In the genomic region with DNA sequence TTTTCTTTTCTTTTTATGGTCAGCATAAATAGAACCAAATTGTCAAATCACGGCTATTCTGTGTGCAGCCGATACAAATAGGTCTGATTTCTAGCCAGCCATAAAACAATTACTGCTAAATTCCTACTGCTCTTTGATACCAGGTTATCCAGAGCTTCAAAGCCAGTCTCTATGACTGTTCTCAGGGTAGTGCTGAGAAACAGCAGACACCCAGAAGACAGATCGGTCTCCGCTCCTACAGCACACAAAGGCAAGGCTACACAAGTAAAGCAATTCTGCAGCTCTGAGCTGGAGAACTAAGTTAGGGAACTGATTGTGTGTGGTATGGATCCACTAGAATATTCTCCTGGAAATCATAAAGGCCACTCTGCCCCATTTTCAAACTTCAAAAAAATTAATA, we compare ENCODE assay signal across 22 mouse cellular contexts. TPM values are rescaled to one million over a fixed set of nuclear protein-coding genes. Genes with fewer than 3 reads are reported as not detected.
DNase-seq lines count a peak whose midpoint lies in the region; ATAC-seq lines count a peak whose summit lies in the region.
"Had no signal": no experiment of that assay in that cellular context is flagged by ENCODE, and none has a peak within 500 bp of the region (broad histone marks: within the 10 kb centered on the region; RNA-seq: fewer than 3 reads in every experiment).

No protein-coding gene starts in this region.

- H3K27me3 ChIP-seq in heart, embryonic 15.5 days, result no peaks in the 10 kb centered on the region
- no peaks in the 10 kb centered on the region for H3K27me3 ChIP-seq in limb, embryonic 10.5 days (ENCODE audit: low read depth, poor library complexity, severe bottlenecking)
- H3K27me3 ChIP-seq: CH12.LX; embryonic facial prominence, embryonic 15.5 days; forebrain, embryonic 15.5 days; hindbrain, embryonic 15.5 days; liver, embryonic 12.5 days; lung, embryonic 15.5 days; stomach, embryonic 15.5 days had no signal

- intact Hi-C loops in heart, postnatal 14 days (cut with DNase I), result no loop called here

- H3K9me3 ChIP-seq in heart, embryonic 15.5 days (replicated peaks), result no peaks in the 10 kb centered on the region
- H3K9me3 ChIP-seq in limb, embryonic 10.5 days (replicated peaks), result no peaks in the 10 kb centered on the region
- H3K9me3 ChIP-seq: embryonic facial prominence, embryonic 15.5 days; forebrain, embryonic 15.5 days; hindbrain, embryonic 15.5 days; liver, embryonic 12.5 days; lung, embryonic 15.5 days; stomach, embryonic 15.5 days had no signal

- no peak overlapping the region for H3K9ac ChIP-seq in heart, embryonic 15.5 days
- H3K9ac ChIP-seq: embryonic facial prominence, embryonic 15.5 days; forebrain, embryonic 15.5 days; hindbrain, embryonic 15.5 days; liver, embryonic 12.5 days; lung, embryonic 15.5 days; stomach, embryonic 15.5 days had no signal

- no peak overlapping the region for H3K27ac ChIP-seq in heart, embryonic 15.5 days
- H3K27ac ChIP-seq in limb, embryonic 10.5 days, result no peak overlapping the region
- H3K27ac ChIP-seq: embryonic facial prominence, embryonic 15.5 days; forebrain, embryonic 15.5 days; hindbrain, embryonic 15.5 days; liver, embryonic 12.5 days; lung, embryonic 15.5 days; stomach, embryonic 15.5 days had no signal

- peaks cover 50% of the 10 kb centered on the region for H3K4me1 ChIP-seq in heart, embryonic 15.5 days (replicated peaks)
- peaks cover 60% of the 10 kb centered on the region for H3K4me1 ChIP-seq in limb, embryonic 10.5 days

- no peak for ATAC-seq in heart, embryonic 15.5 days (replicated peaks; ENCODE audit: insufficient number of reproducible peaks, insufficient read depth, low FRiP score, low read depth)
- ATAC-seq: activated CD4-positive, CD25-positive, alpha-beta regulatory T cell, adult 4 months; forebrain, embryonic 15.5 days; liver, embryonic 12.5 days had no signal

- WGBS in heart, embryonic 15.5 days, result 39% methylated on average over 4 of the region's 4 CpGs
- WGBS in limb, embryonic 10.5 days, result 14% methylated on average over 4 of the region's 4 CpGs

- no peak overlapping the region for H3K4me3 ChIP-seq in heart, embryonic 15.5 days
- 0 out of 2 replicates have a peak overlapping the region, but pooled peaks have one; percentile 1 for H3K4me3 ChIP-seq in limb, embryonic 10.5 days
- H3K4me3 ChIP-seq: embryonic facial prominence, embryonic 15.5 days; forebrain, embryonic 15.5 days; hindbrain, embryonic 15.5 days; liver, embryonic 12.5 days; lung, embryonic 15.5 days; stomach, embryonic 15.5 days had no signal

- peak; percentile 45 for DNase-seq in embryo, embryonic 10 days (ENCODE audit: low spot score)
- DNase-seq in embryo, embryonic 9.5 days (ENCODE audit: extremely low spot score), result no peak
- DNase-seq in heart, postnatal 14 days, result no peak
- DNase-seq in A20 (ENCODE audit: low read depth, low spot score), result peak; percentile 4
- no peak for DNase-seq in limb, embryonic 10.5 days (ENCODE audit: low spot score)
- DNase-seq in adrenal gland, postnatal 36 days, result no peak
- DNase-seq in lung, postnatal 36 days, result no peak
- DNase-seq: cerebellum, postnatal 10 days; heart, adult 18-20 months; kidney, postnatal 14 days; layer of hippocampus, adult 9-11 months; right cerebral cortex, adult 18-20 months; spleen, adult 18-20 months had no signal

- no peaks in the 10 kb centered on the region; the same call in 1 of the 2 replicates for H3K36me3 ChIP-seq in heart, embryonic 15.5 days
- peaks cover 23% of the 10 kb centered on the region; the same call in 1 of the 2 replicates for H3K36me3 ChIP-seq in limb, embryonic 10.5 days
- H3K36me3 ChIP-seq: embryonic facial prominence, embryonic 15.5 days; hindbrain, embryonic 15.5 days; stomach, embryonic 15.5 days had no signal

- peak overlapping the region; percentile 5; the same call in 1 of the 2 replicates for H3K4me2 ChIP-seq in heart, embryonic 15.5 days
- H3K4me2 ChIP-seq: embryonic facial prominence, embryonic 15.5 days; forebrain, embryonic 15.5 days; hindbrain, embryonic 15.5 days; liver, embryonic 12.5 days; lung, embryonic 15.5 days; stomach, embryonic 15.5 days had no signal

RNA-seq across cellular contexts. Expression of a gene that starts 20.4 kb away (rescaled TPM):
- 29.2 and 30.8 TPM in 2 replicates for polyA plus RNA-seq in heart, embryonic 15.5 days (2015; fragmentation: Nextera tagmentation; extraction: Ambion mirVana)
- 10 to 100 TPM; 11.1 to 12.4 TPM for total RNA-seq in heart, postnatal 14 days (2021)
- polyA plus RNA-seq in limb, embryonic 10.5 days (2016; fragmentation: Nextera tagmentation; extraction: Ambion mirVana), result 46.7 and 49.7 TPM in 2 replicates
- total RNA-seq in adrenal gland, postnatal 36 days (2021), result 10 to 100 TPM; 23.0 to 24.9 TPM

Comparison
In these comparisons a context has a peak if more than half of its experiments do, and no peak if none do; other contexts are left out.
1. DNase-seq: peak in embryo, embryonic 10 days (single experiment) and A20 (single experiment); none in embryo, embryonic 9.5 days (single experiment), heart, postnatal 14 days (0 of 2), limb, embryonic 10.5 days (single experiment), adrenal gland, postnatal 36 days (0 of 2) and lung, postnatal 36 days (single experiment).